In genomic region chr13:37453203-37453602, GRCm38 (mm10) we compare ENCODE assay signal across 8 mouse cellular contexts.
DNase-seq lines count a peak whose midpoint lies in the region; ATAC-seq and TF ChIP-seq lines count a peak whose summit lies in the region.

No protein-coding gene starts in this region.

- H3K4me3 ChIP-seq in ES-Bruce4 (ENCODE audit: low read depth, low read length): no peak overlapping the region
- H3K4me3 ChIP-seq in forebrain, embryonic 15.5 days: no peak overlapping the region
- H3K4me3 ChIP-seq in lung, adult 2 months (replicated peaks; ENCODE audit: extremely low read depth, low read depth, low read length): no peak overlapping the region
- H3K4me3 ChIP-seq in neural tube, embryonic 15.5 days (replicated peaks): no peak overlapping the region; the same call in 1 of the 2 replicates

- ATAC-seq in forebrain, embryonic 15.5 days (replicated peaks): peak; percentile 49
- ATAC-seq in neural tube, embryonic 15.5 days (ENCODE audit: low FRiP score): peak; percentile 73; the same call in 1 of the 2 replicates

- intact Hi-C loops in heart, postnatal 25 days (cut with DNase I): loop anchor here (5.0 to 10.0 kb wide), 2 partner anchors 374 to 582 kb away; partner anchors contain the start of genes Cage1 and Riok1

- no peaks in the 10 kb centered on the region; the same call in 1 of the 2 replicates for H3K9me3 ChIP-seq in ES-Bruce4 (replicated peaks; ENCODE audit: control insufficient read depth, insufficient read depth, low read length, poor library complexity, severe bottlenecking)
- H3K9me3 ChIP-seq in forebrain, embryonic 15.5 days: no peaks in the 10 kb centered on the region
- 0 out of 2 replicates have a peak, but pooled peaks cover 5% of the 10 kb centered on the region for H3K9me3 ChIP-seq in neural tube, embryonic 15.5 days (replicated peaks)

- H3K36me3 ChIP-seq in ES-Bruce4 (ENCODE audit: control insufficient read depth, insufficient read depth, low read length, poor library complexity, severe bottlenecking): no peaks in the 10 kb centered on the region
- no peaks in the 10 kb centered on the region for H3K36me3 ChIP-seq in forebrain, embryonic 15.5 days
- H3K36me3 ChIP-seq in neural tube, embryonic 15.5 days: no peaks in the 10 kb centered on the region

- WGBS in forebrain, embryonic 15.5 days: 3% methylated on average over 13 of the region's 13 CpGs
- WGBS in lung, adult 2 months: 2% methylated on average over 13 of the region's 13 CpGs
- 10% methylated on average over 13 of the region's 13 CpGs for WGBS in neural tube, embryonic 15.5 days

- peak; percentile 73 for DNase-seq in c-Kit-positive CD71-positive TER-119-positive erythroid progenitor cells, embryonic 14.5 days (ENCODE audit: low spot score)
- peak; percentile 70 for DNase-seq in heart, postnatal 25 days (ENCODE audit: low spot score)
- peak; percentile 76 to 92 for DNase-seq in layer of hippocampus, adult 18-20 months (ENCODE audit: low spot score in 2 of 2)
- DNase-seq in lung, adult 2 months: peak; percentile 81
- DNase-seq in testis, postnatal 10 days (ENCODE audit: low spot score): peak; percentile 85

- TF ChIP-seq EP300 in ES-Bruce4 (IDR thresholded peaks at IDR 0.05; ENCODE audit: insufficient read depth, low read depth, low read length): peak; percentile 83

- peak overlapping the region; percentile 77; the same call in 1 of the 2 replicates for H3K27ac ChIP-seq in ES-Bruce4 (ENCODE audit: insufficient read depth, low read length)
- no peak overlapping the region for H3K27ac ChIP-seq in forebrain, embryonic 15.5 days (replicated peaks)
- no peak overlapping the region for H3K27ac ChIP-seq in neural tube, embryonic 15.5 days (replicated peaks)

- no peak for TF ChIP-seq POLR2A in ES-Bruce4 (IDR thresholded peaks at IDR 0.05; ENCODE audit: insufficient read depth, low read length)
- TF ChIP-seq POLR2A in lung, adult 2 months (IDR thresholded peaks at IDR 0.05; ENCODE audit: borderline replicate concordance, extremely low read depth, low read depth, low read length): peak; percentile 29; the same call in 1 of the 2 replicates

- TF ChIP-seq CTCF in ES-Bruce4 (IDR thresholded peaks at IDR 0.05; ENCODE audit: low read depth, low read length): peak; percentile 95
- peak; percentile 99 for TF ChIP-seq CTCF in lung, adult 2 months (IDR thresholded peaks at IDR 0.05; ENCODE audit: insufficient read depth, low read length)

- no peaks in the 10 kb centered on the region for H3K27me3 ChIP-seq in ES-Bruce4 (ENCODE audit: control insufficient read depth, insufficient read depth, low read length, poor library complexity, severe bottlenecking)
- H3K27me3 ChIP-seq in forebrain, embryonic 15.5 days: no peaks in the 10 kb centered on the region; the same call in 1 of the 2 replicates
- no peaks in the 10 kb centered on the region; the same call in 1 of the 2 replicates for H3K27me3 ChIP-seq in neural tube, embryonic 15.5 days (replicated peaks)

- H3K4me2 ChIP-seq in forebrain, embryonic 15.5 days (replicated peaks): peak overlapping the region; percentile 34
- peak overlapping the region; percentile 57 for H3K4me2 ChIP-seq in neural tube, embryonic 15.5 days

- peaks cover 10% of the 10 kb centered on the region for H3K4me1 ChIP-seq in ES-Bruce4 (ENCODE audit: control insufficient read depth, insufficient read depth, low read length)
- H3K4me1 ChIP-seq in forebrain, embryonic 15.5 days: peaks cover 28% of the 10 kb centered on the region
- H3K4me1 ChIP-seq in lung, adult 2 months (ENCODE audit: control insufficient read depth, insufficient read depth, low read length): peaks cover 60% of the 10 kb centered on the region
- peaks cover 32% of the 10 kb centered on the region for H3K4me1 ChIP-seq in neural tube, embryonic 15.5 days

- H3K9ac ChIP-seq in ES-Bruce4 (ENCODE audit: low read depth, poor library complexity, severe bottlenecking): peak overlapping the region; percentile 40
- H3K9ac ChIP-seq in forebrain, embryonic 15.5 days (replicated peaks): no peak overlapping the region
- no peak overlapping the region for H3K9ac ChIP-seq in neural tube, embryonic 15.5 days (replicated peaks)
